Mouse (Mus musculus): ENCODE data around the gene Uchl1.

DNA sequence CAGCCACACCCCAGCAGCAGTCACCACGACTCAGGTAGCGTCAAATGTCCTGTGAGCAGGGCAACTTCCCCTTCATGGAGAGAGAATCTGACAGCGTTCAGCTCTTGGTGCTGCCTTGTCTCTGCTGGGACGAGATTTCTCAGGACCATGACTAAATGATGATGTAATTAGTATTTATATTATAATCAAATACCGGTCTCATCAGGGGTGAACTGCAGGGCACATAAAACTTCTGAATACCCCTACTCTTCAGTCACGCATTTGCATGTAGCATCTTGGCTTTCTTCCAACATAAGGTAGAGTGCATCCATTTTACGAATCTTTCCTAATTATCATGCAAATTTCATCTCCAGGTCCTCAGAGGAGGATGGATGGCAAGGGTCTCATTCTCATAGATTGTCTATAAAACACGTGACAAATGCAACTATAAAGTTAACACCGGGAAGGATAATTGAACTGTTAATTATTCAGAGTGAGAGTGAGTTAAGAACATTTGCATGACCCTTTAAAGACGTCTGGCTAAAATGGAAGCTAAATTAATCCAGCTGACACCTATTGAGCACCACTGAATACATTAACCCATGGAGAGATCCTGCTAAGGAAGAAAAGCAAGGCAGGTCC is 40.3 kb upstream of the Uchl1 start:
- no peak for TF ChIP-seq CTCF (conservative IDR thresholded peaks at IDR 0.05; ENCODE audit: low read length)
- no peak for TF ChIP-seq NANOG (IDR thresholded peaks at IDR 0.05; ENCODE audit: borderline replicate concordance, low read length)

Data from E14TG2a.4 (cell line).